Mouse (Mus musculus): Measurements from ENCODE around the gene Pla1a. TPM values are rescaled to one million over a fixed set of nuclear protein-coding genes. Genes with fewer than 3 reads are reported as not detected.
"Not testable (repeated sequence)": the region's sequence is repeated elsewhere in the genome, so short reads cannot be mapped to it uniquely, and the experiment has no call there.

Gene Pla1a
- polyA plus RNA-seq, 1 experiment from 2014 or later, result not detected

DNA sequence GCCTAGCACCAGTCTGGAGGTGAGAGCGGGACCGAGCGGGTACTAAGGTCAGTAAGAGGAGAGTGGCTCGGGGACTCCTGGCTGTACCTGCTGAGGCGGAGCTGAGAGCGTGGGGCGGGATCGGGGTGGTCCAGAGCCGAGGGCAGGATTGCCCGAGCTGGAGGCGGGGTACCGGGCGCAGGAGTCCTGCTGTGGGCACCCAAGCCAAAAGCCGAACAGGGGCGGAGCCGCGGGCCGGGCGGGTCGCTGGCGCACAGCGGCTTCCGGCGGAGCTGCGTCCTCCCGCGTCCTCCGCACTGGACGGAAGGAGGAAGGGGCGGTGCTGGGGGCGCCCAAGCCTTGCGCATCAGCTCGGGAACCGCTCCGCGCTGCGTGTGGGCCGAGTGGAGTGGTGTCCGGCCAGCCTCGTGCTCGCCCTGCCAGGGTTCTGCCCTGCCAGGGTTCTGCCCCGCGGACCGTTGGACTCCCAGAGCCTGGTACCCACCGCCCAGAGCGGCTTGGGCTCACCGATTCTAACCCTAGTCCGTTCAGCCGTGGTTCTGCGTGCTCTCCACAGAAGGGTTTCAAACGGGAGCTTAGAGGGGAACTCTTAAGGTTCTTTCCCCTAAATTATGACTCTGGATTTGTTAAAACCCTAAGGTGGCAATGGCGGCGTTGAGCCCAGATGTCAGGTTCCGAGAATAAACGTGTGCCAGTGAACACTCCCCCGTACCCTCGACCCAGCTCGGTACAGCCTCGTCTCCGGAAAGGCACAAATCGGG is 19.7 kb upstream of the Pla1a start, which contains the start of gene Adprh:
TSS of gene Adprh (minus strand) at position 262 of the 761 bp plus-strand sequence.
- peaks cover 28% of the 10 kb centered on the region for H3K36me3 ChIP-seq (ENCODE audit: inconsistent target)
- 2% methylated on average over 61 of the region's 61 CpGs for WGBS (ENCODE audit: missing documents)
- H3K27ac ChIP-seq, result peak within 1 kb of the TSS; percentile 80
- H3K79me2 ChIP-seq (ENCODE audit: inconsistent target), result peaks cover 38% of the 10 kb centered on the region
- peak within 1 kb of the TSS; percentile 88 for H3K4me3 ChIP-seq (ENCODE audit: inconsistent target)

DNA sequence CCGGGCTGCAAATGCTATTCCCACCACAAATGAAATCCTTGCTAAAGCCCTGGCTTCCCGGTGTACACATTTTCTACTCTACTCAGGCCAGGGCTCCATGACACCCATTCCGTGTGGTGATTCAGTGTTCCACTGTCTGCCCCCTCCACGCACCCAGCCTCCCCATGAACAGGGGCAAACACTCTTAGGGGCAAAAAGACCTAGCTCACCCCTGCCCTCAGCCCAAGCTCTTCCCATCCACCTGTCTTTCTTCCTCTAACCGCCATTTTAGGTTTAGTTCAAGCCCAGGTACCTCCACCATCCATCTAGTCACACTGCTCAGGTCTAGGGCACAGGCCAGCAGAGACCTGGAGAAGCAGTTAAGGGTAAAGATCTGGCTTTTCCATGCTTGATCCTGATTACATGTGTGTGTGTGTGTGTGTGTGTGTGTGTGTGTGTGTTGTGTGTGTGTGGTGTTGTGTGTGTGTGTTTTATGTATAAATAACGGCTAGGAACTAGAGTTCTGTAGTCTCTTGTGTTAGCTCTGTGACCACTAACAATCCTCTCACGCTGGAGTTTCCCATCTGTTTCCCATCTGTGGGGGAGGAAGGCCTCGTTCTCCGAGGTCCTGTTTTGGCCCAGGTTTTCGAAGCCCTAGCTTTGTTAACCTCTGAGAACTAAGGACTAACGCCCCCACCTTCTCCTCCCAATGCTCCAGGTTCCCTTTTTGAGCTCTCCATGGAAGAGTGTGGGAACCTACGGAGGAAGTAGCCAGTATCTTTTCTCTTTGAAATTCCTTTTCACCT is 18.7 kb upstream of the Pla1a start:
- Histone ChIP-seq H3K79me2 (ENCODE audit: inconsistent target) (peaks cover 34% of the 10 kb centered on the region), H3K36me3 (ENCODE audit: inconsistent target) (peaks cover 38% of the 10 kb centered on the region), H3K27ac (peak overlapping the region; percentile 51), H3K4me3 (ENCODE audit: inconsistent target) (peak overlapping the region; percentile 88)
- WGBS (ENCODE audit: missing documents), result 46% methylated on average over 11 of the region's 12 CpGs

DNA sequence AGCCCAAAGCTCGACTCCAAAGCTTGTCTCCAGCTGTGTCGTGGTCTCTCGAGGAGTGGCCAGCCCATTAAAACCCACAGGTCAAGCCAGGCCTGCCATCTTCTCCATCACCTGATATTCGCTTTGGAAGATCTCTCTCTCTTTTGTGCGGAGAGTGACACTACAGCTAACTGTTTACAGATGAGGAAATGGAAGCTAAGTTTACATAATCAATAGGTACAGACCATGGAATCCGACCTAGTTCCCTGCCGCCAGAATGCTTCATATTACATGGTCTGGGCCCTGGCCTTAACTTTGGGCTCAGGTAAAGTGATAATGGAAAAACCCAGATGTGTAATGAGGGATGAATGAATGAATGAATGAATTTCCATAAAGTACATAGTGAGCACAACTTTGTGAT is 17.8 kb upstream of the Pla1a start:
- Histone ChIP-seq H3K36me3 (ENCODE audit: inconsistent target) (peaks cover 47% of the 10 kb centered on the region), H3K27ac (no peak overlapping the region)
- 98% methylated on average over 6 of the region's 7 CpGs for WGBS (ENCODE audit: missing documents)

GRCm38 (mm10) chr16:38448458-38448857 is 15.5 kb upstream of the Pla1a start:
- WGBS (ENCODE audit: missing documents), result 90% methylated on average over 12 of the region's 12 CpGs
- H3K36me3 ChIP-seq (ENCODE audit: inconsistent target), result peaks cover 55% of the 10 kb centered on the region

More for the DNA sequence above, 17.8 kb upstream of the Pla1a start:
- H3K4me3 ChIP-seq (ENCODE audit: inconsistent target), result no peak overlapping the region
- H3K79me2 ChIP-seq (ENCODE audit: inconsistent target), result peaks cover 34% of the 10 kb centered on the region

DNA sequence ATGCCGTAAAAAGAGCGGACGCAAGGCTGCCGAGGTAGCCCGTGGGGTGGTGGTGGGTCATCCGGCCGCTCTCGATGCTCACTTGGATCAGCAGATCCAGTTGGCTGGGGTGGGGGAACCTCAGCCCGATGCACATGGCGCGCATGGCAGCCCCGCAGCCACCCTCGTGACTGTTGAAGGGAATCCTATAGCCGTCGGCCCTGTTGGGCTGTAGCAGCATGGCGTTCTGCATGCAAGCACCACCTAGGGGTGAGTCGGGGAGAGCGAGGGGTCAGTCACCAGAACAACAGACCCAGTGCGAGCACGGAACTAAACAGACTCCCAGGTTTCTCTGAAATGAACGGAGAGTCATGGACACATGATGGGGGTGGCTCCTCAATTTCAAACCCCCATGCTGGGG is 14.4 kb upstream of the Pla1a start:
- 93% methylated on average over 20 of the region's 21 CpGs for WGBS (ENCODE audit: missing documents)
- no peak overlapping the region for H3K4me3 ChIP-seq (ENCODE audit: inconsistent target)
- no peak overlapping the region for H3K27ac ChIP-seq
- H3K79me2 ChIP-seq (ENCODE audit: inconsistent target), result peaks cover 34% of the 10 kb centered on the region
- H3K36me3 ChIP-seq (ENCODE audit: inconsistent target), result peaks cover 55% of the 10 kb centered on the region

More at GRCm38 (mm10) chr16:38448458-38448857, 15.5 kb upstream of the Pla1a start:
- Histone ChIP-seq H3K27ac (no peak overlapping the region), H3K4me3 (ENCODE audit: inconsistent target) (no peak overlapping the region), H3K79me2 (ENCODE audit: inconsistent target) (peaks cover 34% of the 10 kb centered on the region)

DNA sequence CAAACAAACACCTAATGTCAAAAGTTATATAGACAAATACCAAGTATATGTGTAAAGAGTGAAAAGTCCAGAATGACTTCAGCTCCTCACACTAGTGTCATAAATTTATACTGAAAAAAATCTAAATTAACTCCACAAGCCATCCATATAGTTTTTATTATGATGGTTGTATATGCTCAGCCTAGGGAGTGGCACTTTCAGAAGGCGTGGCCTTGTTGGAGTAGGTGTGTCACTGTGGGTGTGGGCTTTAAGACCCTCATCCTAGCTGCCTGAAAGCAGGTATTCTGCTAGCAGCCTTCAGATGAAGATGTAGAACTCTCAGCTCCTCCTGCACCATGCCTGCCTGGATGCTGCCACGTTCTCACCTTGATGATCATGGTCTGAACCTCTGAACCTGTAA is 13.2 kb upstream of the Pla1a start:
- Histone ChIP-seq H3K79me2 (ENCODE audit: inconsistent target) (peaks cover 22% of the 10 kb centered on the region; the same call in 1 of the 2 replicates), H3K36me3 (ENCODE audit: inconsistent target) (peaks cover 55% of the 10 kb centered on the region)
- not testable (repeated sequence) for H3K4me3 ChIP-seq (ENCODE audit: inconsistent target); H3K27ac ChIP-seq
- WGBS (ENCODE audit: missing documents), result 96% methylated on average over 2 of the region's 2 CpGs

DNA sequence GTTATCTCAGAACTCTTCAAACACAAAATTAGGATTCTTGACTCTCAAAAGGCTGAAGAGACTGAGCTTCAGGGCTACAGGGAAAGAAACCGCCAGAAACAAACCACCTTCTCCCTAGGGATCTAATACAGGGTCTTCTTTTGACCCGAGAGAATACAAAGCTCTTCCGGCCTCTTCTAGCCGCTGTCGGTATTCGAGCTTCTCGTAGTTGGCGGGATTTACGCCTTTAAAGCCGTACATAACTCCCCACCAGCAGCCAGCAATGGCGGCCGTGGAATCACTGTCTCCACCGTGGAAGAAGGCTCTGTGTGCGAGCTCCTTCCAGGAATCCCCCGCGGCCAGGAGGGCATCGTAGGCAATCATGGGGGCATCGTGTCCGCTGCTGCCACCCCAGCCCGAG is 12.6 kb upstream of the Pla1a start:
- H3K36me3 ChIP-seq (ENCODE audit: inconsistent target), result peaks cover 55% of the 10 kb centered on the region
- WGBS (ENCODE audit: missing documents), result 94% methylated on average over 20 of the region's 20 CpGs

DNA sequence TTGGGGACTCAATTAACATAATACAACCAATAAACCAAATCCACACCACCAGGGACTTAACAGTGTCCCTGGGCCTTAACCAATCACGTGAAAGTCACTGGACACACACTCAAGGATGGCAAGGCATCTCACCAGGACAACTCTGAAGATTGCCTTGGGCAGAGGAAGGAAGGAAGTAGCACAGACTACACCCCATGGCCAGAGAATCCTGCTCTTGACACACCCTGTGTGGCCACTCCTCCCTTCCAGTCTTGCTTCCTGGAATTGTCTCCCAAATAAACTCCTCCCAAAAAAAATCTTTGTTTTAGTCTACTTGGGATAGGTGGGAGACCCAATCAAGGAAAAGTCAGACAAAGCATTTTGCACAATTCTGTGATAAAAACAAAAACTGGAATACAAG is 12.1 kb upstream of the Pla1a start:
- Histone ChIP-seq H3K79me2 (ENCODE audit: inconsistent target) (peaks cover 11% of the 10 kb centered on the region; the same call in 1 of the 2 replicates), H3K4me3 (ENCODE audit: inconsistent target) (no peak overlapping the region), H3K27ac (no peak overlapping the region), H3K36me3 (ENCODE audit: inconsistent target) (peaks cover 52% of the 10 kb centered on the region)
- 100% methylated on average over 1 of the region's 1 CpGs for WGBS (ENCODE audit: missing documents)

More for the DNA sequence above, 12.6 kb upstream of the Pla1a start:
- Histone ChIP-seq H3K27ac (no peak overlapping the region), H3K79me2 (ENCODE audit: inconsistent target) (peaks cover 16% of the 10 kb centered on the region; the same call in 1 of the 2 replicates), H3K4me3 (ENCODE audit: inconsistent target) (no peak overlapping the region)

- peaks cover 40% of the 10 kb centered on the region for H3K36me3 ChIP-seq (ENCODE audit: inconsistent target)
- H3K79me2 ChIP-seq (ENCODE audit: inconsistent target), result peaks cover 2% of the 10 kb centered on the region; the same call in 1 of the 2 replicates
- no peak overlapping the region for H3K4me3 ChIP-seq (ENCODE audit: inconsistent target)
- no peak overlapping the region for H3K27ac ChIP-seq
- 92% methylated on average over 7 of the region's 7 CpGs for WGBS (ENCODE audit: missing documents)
Measured at GRCm38 (mm10) chr16:38443721-38444464, 10.9 kb upstream of the Pla1a start.

DNA sequence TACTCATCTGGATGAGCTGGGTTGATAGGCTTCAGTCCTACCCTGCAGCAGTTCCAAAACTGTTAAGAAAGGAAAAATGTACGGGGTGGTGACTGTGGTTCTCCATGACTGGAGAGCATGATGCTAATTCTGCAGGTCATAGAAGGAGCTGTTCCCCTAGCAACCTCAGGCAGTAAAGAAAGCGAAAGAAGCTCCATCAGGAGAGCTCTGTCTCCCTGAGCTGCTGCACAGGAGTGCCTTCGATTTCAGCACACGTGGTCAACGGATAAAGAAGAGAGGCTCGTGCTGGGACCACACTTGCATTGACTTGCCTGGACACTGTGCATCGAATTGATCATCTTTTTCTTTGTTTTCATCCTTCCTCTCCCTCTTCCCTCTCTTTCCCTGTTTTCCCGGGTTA is 9.3 kb upstream of the Pla1a start:
- Histone ChIP-seq H3K27ac (no peak overlapping the region), H3K36me3 (ENCODE audit: inconsistent target) (peaks cover 23% of the 10 kb centered on the region), H3K4me3 (ENCODE audit: inconsistent target) (no peak overlapping the region), H3K79me2 (ENCODE audit: inconsistent target) (no peaks in the 10 kb centered on the region)
- WGBS (ENCODE audit: missing documents), result 80% methylated on average over 8 of the region's 8 CpGs

- Histone ChIP-seq H3K4me3 (ENCODE audit: inconsistent target) (no peak overlapping the region), H3K79me2 (ENCODE audit: inconsistent target) (no peaks in the 10 kb centered on the region), H3K36me3 (ENCODE audit: inconsistent target) (peaks cover 17% of the 10 kb centered on the region), H3K27ac (no peak overlapping the region)
- WGBS (ENCODE audit: missing documents), result 67% methylated on average over 5 of the region's 5 CpGs
Measured at GRCm38 (mm10) chr16:38441611-38442010, 8.7 kb upstream of the Pla1a start.

GRCm38 (mm10) chr16:38440403-38440802 is 7.5 kb upstream of the Pla1a start:
- Histone ChIP-seq H3K79me2 (ENCODE audit: inconsistent target) (no peaks in the 10 kb centered on the region), H3K27ac (no peak overlapping the region), H3K4me3 (ENCODE audit: inconsistent target) (no peak overlapping the region), H3K36me3 (ENCODE audit: inconsistent target) (peaks cover 5% of the 10 kb centered on the region)
- 92% methylated on average over 6 of the region's 6 CpGs for WGBS (ENCODE audit: missing documents)

GRCm38 (mm10) chr16:38439190-38439589 is 6.2 kb upstream of the Pla1a start:
- 90% methylated on average over 1 of the region's 1 CpGs for WGBS (ENCODE audit: missing documents)
- no peaks in the 10 kb centered on the region for H3K79me2 ChIP-seq (ENCODE audit: inconsistent target)
- H3K4me3 ChIP-seq (ENCODE audit: inconsistent target), result no peak overlapping the region
- no peak overlapping the region for H3K27ac ChIP-seq
- H3K36me3 ChIP-seq (ENCODE audit: inconsistent target), result no peaks in the 10 kb centered on the region

DNA sequence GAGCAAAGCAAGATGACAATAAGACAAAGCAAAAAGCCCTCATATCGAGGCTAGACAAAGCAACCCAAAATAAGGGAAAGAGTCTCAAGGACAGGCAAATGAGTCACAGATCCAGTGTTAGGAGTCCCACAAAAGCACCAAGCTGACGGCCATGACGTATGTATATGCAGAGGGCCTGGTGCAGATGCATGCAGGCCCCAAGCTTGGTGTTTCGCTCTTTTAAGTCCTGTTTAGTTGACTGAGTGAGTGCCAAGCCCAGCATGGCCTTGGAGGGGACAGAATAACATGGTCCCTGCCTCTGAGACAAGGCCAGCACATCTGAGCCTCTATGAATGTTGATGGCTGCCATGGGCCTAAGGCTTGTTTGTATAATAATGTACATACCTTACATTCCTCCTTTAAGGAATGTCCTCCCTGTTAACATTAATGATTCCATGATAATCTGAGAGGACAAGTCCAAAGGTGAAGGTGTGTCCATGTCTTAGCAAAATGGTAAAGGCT is 1.4 kb upstream of the Pla1a start:
- Histone ChIP-seq H3K27ac (no peak overlapping the region), H3K36me3 (ENCODE audit: inconsistent target) (no peaks in the 10 kb centered on the region), H3K79me2 (ENCODE audit: inconsistent target) (no peaks in the 10 kb centered on the region), H3K4me3 (ENCODE audit: inconsistent target) (no peak overlapping the region)
- WGBS (ENCODE audit: missing documents), result 88% methylated on average over 4 of the region's 4 CpGs
